Mouse (Mus musculus): ENCODE results near the gene Fsd2. TPM values are rescaled to one million over a fixed set of nuclear protein-coding genes. Genes with fewer than 3 reads are reported as not detected.

The Fsd2 gene
- polyA plus RNA-seq, 1 experiment from 2014 or later, result 0.07 TPM

DNA sequence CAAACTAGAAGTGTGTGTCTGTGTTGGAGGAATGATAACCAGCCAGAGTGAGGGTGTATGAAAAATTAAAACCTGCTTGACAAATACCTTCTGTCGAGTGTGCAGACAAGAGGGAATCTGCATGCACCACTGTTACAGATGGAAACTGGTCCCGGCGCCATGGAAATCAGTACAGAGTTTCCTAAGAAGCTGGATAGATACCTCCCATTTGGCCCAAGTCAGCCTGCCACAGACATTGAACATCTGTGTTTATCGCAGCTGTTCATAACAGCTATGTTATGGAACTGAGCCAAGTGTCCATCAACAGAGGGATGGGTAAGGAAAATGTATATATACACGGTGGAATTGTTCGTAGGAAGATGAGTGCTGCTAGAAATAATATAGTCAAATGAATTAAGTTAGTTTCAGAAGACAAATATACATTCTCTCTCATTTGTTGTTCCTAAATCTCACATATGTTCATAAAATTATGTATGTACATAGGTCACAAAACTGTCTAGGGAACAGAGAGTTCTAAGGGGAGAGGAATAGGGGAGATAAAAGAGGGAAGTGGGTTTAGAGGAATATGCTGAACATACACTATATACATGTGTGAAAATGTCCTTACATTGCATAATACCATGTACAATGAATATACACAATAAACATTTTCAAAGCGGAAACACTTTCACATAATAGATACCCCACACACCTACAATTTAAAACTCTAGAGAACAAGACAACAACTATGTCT lies 9.3 kb downstream of the Fsd2 start:
- H3K27ac ChIP-seq (ENCODE audit: low read length), result no peak overlapping the region
- no peaks in the 10 kb centered on the region for H3K9me3 ChIP-seq (ENCODE audit: control insufficient read depth, low read length)
- H3K36me3 ChIP-seq (ENCODE audit: control insufficient read depth, insufficient read depth, low read length), result no peaks in the 10 kb centered on the region
- H3K4me3 ChIP-seq (ENCODE audit: low read length), result no peak overlapping the region
- WGBS, result 57% methylated on average over 7 of the region's 7 CpGs
- H3K4me1 ChIP-seq (ENCODE audit: control insufficient read depth, insufficient read depth, low read length), result no peaks in the 10 kb centered on the region
- no peak overlapping the region for H3K9ac ChIP-seq (ENCODE audit: low read depth, low read length)
- ATAC-seq, result no peak
- no peaks in the 10 kb centered on the region for H3K27me3 ChIP-seq (replicated peaks; ENCODE audit: control insufficient read depth, insufficient read depth, low read length)
- H3K4me2 ChIP-seq (ENCODE audit: low read depth, low read length), result no peak overlapping the region

DNA sequence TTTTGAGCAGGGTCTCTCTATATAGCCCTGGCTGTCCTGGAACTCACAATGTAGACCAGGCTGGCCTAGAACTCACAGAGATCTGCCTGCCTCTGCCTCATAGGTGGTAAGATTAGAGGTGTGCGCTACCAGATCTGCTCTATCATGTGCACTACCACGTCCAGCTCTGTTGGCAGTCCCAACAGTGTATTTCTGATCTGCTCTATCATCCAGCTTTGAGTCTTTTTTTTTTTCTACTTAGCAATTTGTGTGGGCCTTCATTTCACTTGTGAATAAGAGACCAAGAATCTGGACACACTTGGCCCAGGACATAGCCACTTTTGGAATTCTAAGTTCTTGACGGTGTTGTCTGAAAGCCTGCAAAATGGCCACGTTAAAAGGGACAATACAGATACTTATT lies 9.9 kb downstream of the Fsd2 start:
- Histone ChIP-seq H3K4me3 (ENCODE audit: low read length) (no peak overlapping the region), H3K27ac (ENCODE audit: low read length) (no peak overlapping the region), H3K36me3 (ENCODE audit: control insufficient read depth, insufficient read depth, low read length) (no peaks in the 10 kb centered on the region), H3K4me1 (ENCODE audit: control insufficient read depth, insufficient read depth, low read length) (no peaks in the 10 kb centered on the region), H3K9me3 (ENCODE audit: control insufficient read depth, low read length) (no peaks in the 10 kb centered on the region), H3K27me3 (replicated peaks; ENCODE audit: control insufficient read depth, insufficient read depth, low read length) (no peaks in the 10 kb centered on the region), H3K9ac (ENCODE audit: low read depth, low read length) (no peak overlapping the region), H3K4me2 (ENCODE audit: low read depth, low read length) (no peak overlapping the region)
- WGBS, result 71% methylated on average over 4 of the region's 4 CpGs
- ATAC-seq, result no peak

- Histone ChIP-seq H3K36me3 (ENCODE audit: control insufficient read depth, insufficient read depth, low read length) (no peaks in the 10 kb centered on the region), H3K4me1 (ENCODE audit: control insufficient read depth, insufficient read depth, low read length) (no peaks in the 10 kb centered on the region), H3K4me2 (ENCODE audit: low read depth, low read length) (no peak overlapping the region), H3K27ac (ENCODE audit: low read length) (no peak overlapping the region), H3K9me3 (ENCODE audit: control insufficient read depth, low read length) (no peaks in the 10 kb centered on the region), H3K9ac (ENCODE audit: low read depth, low read length) (no peak overlapping the region), H3K4me3 (ENCODE audit: low read length) (no peak overlapping the region), H3K27me3 (replicated peaks; ENCODE audit: control insufficient read depth, insufficient read depth, low read length) (no peaks in the 10 kb centered on the region)
- ATAC-seq, result no peak
- 79% methylated on average over 2 of the region's 2 CpGs for WGBS
These were observed 12.4 kb downstream of the Fsd2 start for GRCm38 (mm10) chr7:81554369-81554768.

GRCm38 (mm10) chr7:81553589-81553988 lies 13.2 kb downstream of the Fsd2 start:
- H3K4me1 ChIP-seq (ENCODE audit: control insufficient read depth, insufficient read depth, low read length), result no peaks in the 10 kb centered on the region
- H3K4me3 ChIP-seq (ENCODE audit: low read length), result no peak overlapping the region
- no peaks in the 10 kb centered on the region for H3K36me3 ChIP-seq (ENCODE audit: control insufficient read depth, insufficient read depth, low read length)
- no peaks in the 10 kb centered on the region for H3K9me3 ChIP-seq (ENCODE audit: control insufficient read depth, low read length)
- H3K4me2 ChIP-seq (ENCODE audit: low read depth, low read length), result no peak overlapping the region
- 60% methylated on average over 4 of the region's 4 CpGs for WGBS
- no peak overlapping the region for H3K9ac ChIP-seq (ENCODE audit: low read depth, low read length)
- ATAC-seq, result no peak
- H3K27me3 ChIP-seq (replicated peaks; ENCODE audit: control insufficient read depth, insufficient read depth, low read length), result no peaks in the 10 kb centered on the region
- H3K27ac ChIP-seq (ENCODE audit: low read length), result no peak overlapping the region

GRCm38 (mm10) chr7:81548864-81549263 lies 17.9 kb downstream of the Fsd2 start:
- Histone ChIP-seq H3K4me1 (ENCODE audit: control insufficient read depth, insufficient read depth, low read length) (no peaks in the 10 kb centered on the region), H3K9ac (ENCODE audit: low read depth, low read length) (no peak overlapping the region), H3K27ac (ENCODE audit: low read length) (no peak overlapping the region), H3K36me3 (ENCODE audit: control insufficient read depth, insufficient read depth, low read length) (no peaks in the 10 kb centered on the region), H3K4me2 (ENCODE audit: low read depth, low read length) (no peak overlapping the region), H3K4me3 (ENCODE audit: low read length) (no peak overlapping the region), H3K27me3 (replicated peaks; ENCODE audit: control insufficient read depth, insufficient read depth, low read length) (no peaks in the 10 kb centered on the region), H3K9me3 (ENCODE audit: control insufficient read depth, low read length) (no peaks in the 10 kb centered on the region)
- ATAC-seq, result no peak
- WGBS, result 52% methylated on average over 11 of the region's 11 CpGs

GRCm38 (mm10) chr7:81542934-81543333 lies 23.8 kb downstream of the Fsd2 start:
- WGBS, result 58% methylated on average over 8 of the region's 8 CpGs
- Histone ChIP-seq H3K27me3 (replicated peaks; ENCODE audit: control insufficient read depth, insufficient read depth, low read length) (no peaks in the 10 kb centered on the region), H3K9ac (ENCODE audit: low read depth, low read length) (no peak overlapping the region), H3K36me3 (ENCODE audit: control insufficient read depth, insufficient read depth, low read length) (no peaks in the 10 kb centered on the region), H3K27ac (ENCODE audit: low read length) (no peak overlapping the region), H3K4me1 (ENCODE audit: control insufficient read depth, insufficient read depth, low read length) (no peaks in the 10 kb centered on the region), H3K4me2 (ENCODE audit: low read depth, low read length) (no peak overlapping the region), H3K4me3 (ENCODE audit: low read length) (no peak overlapping the region), H3K9me3 (ENCODE audit: control insufficient read depth, low read length) (no peaks in the 10 kb centered on the region)
- no peak for ATAC-seq

GRCm38 (mm10) chr7:81541924-81542524 lies 24.7 kb downstream of the Fsd2 start:
- Histone ChIP-seq H3K9ac (ENCODE audit: low read depth, low read length) (no peak overlapping the region), H3K27me3 (replicated peaks; ENCODE audit: control insufficient read depth, insufficient read depth, low read length) (no peaks in the 10 kb centered on the region), H3K4me3 (ENCODE audit: low read length) (no peak overlapping the region), H3K4me1 (ENCODE audit: control insufficient read depth, insufficient read depth, low read length) (no peaks in the 10 kb centered on the region), H3K4me2 (ENCODE audit: low read depth, low read length) (no peak overlapping the region), H3K9me3 (ENCODE audit: control insufficient read depth, low read length) (no peaks in the 10 kb centered on the region), H3K36me3 (ENCODE audit: control insufficient read depth, insufficient read depth, low read length) (no peaks in the 10 kb centered on the region), H3K27ac (ENCODE audit: low read length) (no peak overlapping the region)
- ATAC-seq, result no peak
- 87% methylated on average over 7 of the region's 7 CpGs for WGBS

GRCm38 (mm10) chr7:81540999-81541398 lies 25.7 kb downstream of the Fsd2 start:
- Histone ChIP-seq H3K27me3 (replicated peaks; ENCODE audit: control insufficient read depth, insufficient read depth, low read length) (no peaks in the 10 kb centered on the region), H3K4me2 (ENCODE audit: low read depth, low read length) (no peak overlapping the region), H3K4me1 (ENCODE audit: control insufficient read depth, insufficient read depth, low read length) (no peaks in the 10 kb centered on the region), H3K36me3 (ENCODE audit: control insufficient read depth, insufficient read depth, low read length) (no peaks in the 10 kb centered on the region), H3K4me3 (ENCODE audit: low read length) (no peak overlapping the region), H3K9me3 (ENCODE audit: control insufficient read depth, low read length) (no peaks in the 10 kb centered on the region), H3K27ac (ENCODE audit: low read length) (no peak overlapping the region), H3K9ac (ENCODE audit: low read depth, low read length) (no peak overlapping the region)
- 55% methylated on average over 1 of the region's 1 CpGs for WGBS
- ATAC-seq, result no peak

DNA sequence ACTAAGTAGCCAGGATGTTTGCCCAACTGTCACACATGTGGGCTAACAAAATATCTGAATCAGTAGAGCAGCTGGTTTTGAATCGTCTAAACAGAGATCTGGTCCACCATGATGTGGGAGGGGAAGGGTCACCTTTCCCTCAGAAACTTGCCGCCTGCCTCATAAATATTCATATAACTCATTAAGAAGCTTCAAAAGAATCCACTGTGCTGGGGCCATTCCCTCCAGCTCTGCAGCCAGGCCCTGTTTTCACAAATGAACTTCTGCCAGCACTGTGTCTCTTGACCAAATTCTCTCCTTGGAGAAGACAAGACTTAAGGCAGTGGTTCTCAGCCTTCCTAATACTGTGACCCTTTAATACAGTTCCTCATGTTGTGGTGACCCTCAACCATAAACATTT lies 27.2 kb downstream of the Fsd2 start:
- H3K4me2 ChIP-seq (ENCODE audit: low read depth, low read length), result no peak overlapping the region
- no peaks in the 10 kb centered on the region for H3K36me3 ChIP-seq (ENCODE audit: control insufficient read depth, insufficient read depth, low read length)
- no peak for ATAC-seq
- no peak overlapping the region for H3K9ac ChIP-seq (ENCODE audit: low read depth, low read length)
- H3K9me3 ChIP-seq (ENCODE audit: control insufficient read depth, low read length), result no peaks in the 10 kb centered on the region
- H3K27me3 ChIP-seq (replicated peaks; ENCODE audit: control insufficient read depth, insufficient read depth, low read length), result no peaks in the 10 kb centered on the region
- H3K4me1 ChIP-seq (ENCODE audit: control insufficient read depth, insufficient read depth, low read length), result no peaks in the 10 kb centered on the region
- WGBS, result 26% methylated on average over 2 of the region's 2 CpGs
- no peak overlapping the region for H3K4me3 ChIP-seq (ENCODE audit: low read length)
- H3K27ac ChIP-seq (ENCODE audit: low read length), result no peak overlapping the region
